Mouse (Mus musculus) hindbrain, embryonic 10.5 days (tissue): ENCODE measurements around the gene Tspan5. TPM values are rescaled to one million over a fixed set of nuclear protein-coding genes. Genes with fewer than 3 reads are reported as not detected.

Source experiments
- DNase-seq: peaks from one replicate; pipeline ENCODE4 v3.0.0-alpha.2; 2017; ENCODE audit warnings: low spot score
- H3K27ac ChIP-seq: fragments of 300-500 bp; sonication (generic); 2 replicates; pipeline ENCODE4 v1.5.1; 2016; ENCODE audit warnings: mild to moderate bottlenecking, moderate library complexity
- H3K27me3 ChIP-seq: fragments of 300-500 bp; sonication (generic); 2 replicates; pipeline ENCODE4 v1.6.1; 2016; ENCODE audit warnings: mild to moderate bottlenecking; ENCODE audit not compliant: poor library complexity, insufficient read depth, severe bottlenecking
- H3K36me3 ChIP-seq: fragments of 300-500 bp; sonication (generic); 2 replicates; pipeline ENCODE4 v1.6.1; 2016; ENCODE audit warnings: mild to moderate bottlenecking, moderate library complexity
- H3K4me1 ChIP-seq: fragments of 300-500 bp; sonication (generic); replicated peaks from 2 replicates; pipeline ENCODE4 v1.6.1; 2016; ENCODE audit warnings: mild to moderate bottlenecking
- H3K4me3 ChIP-seq: fragments of 300-500 bp; sonication (generic); 2 replicates; pipeline ENCODE4 v1.5.1; 2016; ENCODE audit warnings: mild to moderate bottlenecking, moderate library complexity
- H3K9me3 ChIP-seq: fragments of 300-500 bp; sonication (generic); 2 replicates; pipeline ENCODE4 v1.6.1; 2016; ENCODE audit warnings: mild to moderate bottlenecking, moderate library complexity
- WGBS: fragments of 180-500 bp; shearing (Covaris S2); methylation state at CpG from one replicate; pipeline ENCODE4 v1.1.7; 2016; 5-methylcytosine and 5-hydroxymethylcytosine counted together
- polyA plus RNA-seq: library from polyadenylated mRNA; unstranded; fragments of >200 nt; fragmentation: Nextera tagmentation; extraction: Ambion mirVana; gene quantifications from 2 replicates; pipeline ENCODE4 v1.2.1, GENCODE M21; 2016

Tspan5 gene
- polyA plus RNA-seq, 1 experiment from 2014 or later, result 46.4 TPM

DNA sequence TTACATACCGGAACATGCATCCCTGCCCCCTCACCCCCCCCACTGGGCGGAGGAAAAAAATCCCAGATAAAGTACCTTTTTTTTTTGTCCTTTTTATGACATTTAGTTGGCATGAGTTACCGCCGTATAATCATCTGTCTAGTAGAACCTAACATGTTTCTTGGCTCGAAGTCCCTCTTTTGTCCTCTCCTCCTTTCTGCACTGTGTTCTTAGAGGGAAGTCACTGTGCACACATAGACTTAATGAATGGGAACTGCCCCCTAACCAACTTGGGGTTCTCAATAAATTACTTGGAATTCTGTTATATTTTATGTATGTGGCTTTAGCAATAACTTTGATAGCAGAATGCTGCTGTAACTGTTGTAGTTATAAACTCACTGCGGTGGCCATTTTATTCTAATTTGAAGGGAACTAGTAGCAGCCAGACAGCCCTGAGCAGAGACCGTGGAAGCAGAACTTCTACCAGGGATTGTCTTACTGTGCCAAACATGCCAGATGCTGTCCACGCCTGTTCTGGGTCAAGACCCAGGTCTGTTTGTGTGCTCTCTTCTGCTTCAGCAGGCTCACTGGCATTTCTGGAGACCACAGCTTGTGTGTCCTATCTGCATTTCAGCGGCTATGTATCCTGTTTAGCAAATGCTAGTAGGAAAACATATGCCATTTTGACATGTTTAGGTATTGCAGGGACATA, 91.0 kb downstream of the Tspan5 start:
- H3K9me3 ChIP-seq, result no peaks in the 10 kb centered on the region
- no peaks in the 10 kb centered on the region for H3K36me3 ChIP-seq
- no peaks in the 10 kb centered on the region for H3K4me1 ChIP-seq
- WGBS, result 88% methylated on average over 9 of the region's 9 CpGs
- H3K4me3 ChIP-seq, result no peak overlapping the region
- no peaks in the 10 kb centered on the region for H3K27me3 ChIP-seq
- H3K27ac ChIP-seq, result no peak overlapping the region
- no peak for DNase-seq

DNA sequence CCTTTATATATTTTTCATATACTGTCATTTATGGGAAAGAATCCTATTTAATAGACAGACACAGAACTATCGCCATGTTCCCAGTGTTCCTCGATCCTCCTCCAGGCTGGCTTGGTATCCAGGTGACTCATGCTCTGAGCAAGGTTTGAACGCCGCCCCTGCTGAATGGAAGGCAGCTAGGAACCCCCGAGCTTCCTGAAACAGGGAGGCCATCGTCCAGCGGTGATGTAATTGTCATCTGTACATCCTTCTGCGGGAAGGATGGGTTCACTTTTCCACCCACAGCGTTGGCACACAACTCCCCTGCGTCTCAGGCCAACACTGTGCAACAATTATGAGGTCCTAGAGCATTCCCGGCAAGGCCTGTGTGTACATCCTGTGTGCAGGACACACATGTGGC, 92.2 kb downstream of the Tspan5 start:
- Histone ChIP-seq H3K36me3 (no peaks in the 10 kb centered on the region), H3K4me1 (peaks cover 1% of the 10 kb centered on the region; the same call in 1 of the 2 replicates), H3K9me3 (no peaks in the 10 kb centered on the region), H3K27ac (no peak overlapping the region), H3K4me3 (no peak overlapping the region), H3K27me3 (no peaks in the 10 kb centered on the region)
- DNase-seq, result no peak
- WGBS, result 94% methylated on average over 11 of the region's 11 CpGs

DNA sequence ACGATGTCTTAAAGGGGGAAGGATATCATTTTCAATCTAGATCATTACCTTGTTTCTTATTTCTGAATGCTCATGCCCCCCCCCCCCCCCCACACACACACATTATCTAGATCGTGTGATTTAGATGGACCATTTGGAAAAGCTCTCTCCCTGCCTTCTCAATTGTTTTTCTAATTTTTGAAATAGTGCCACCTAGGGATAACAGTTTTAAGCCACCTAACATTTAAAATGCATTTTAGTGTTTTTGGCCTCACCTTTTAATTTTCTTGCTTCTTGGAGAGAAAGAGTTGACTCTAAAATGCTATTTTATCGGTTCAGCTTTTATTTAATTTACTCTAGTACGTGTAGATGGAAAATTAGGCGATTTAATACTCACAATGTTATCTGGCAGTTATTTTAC, 94.9 kb downstream of the Tspan5 start:
- Histone ChIP-seq H3K27me3 (no peaks in the 10 kb centered on the region), H3K4me1 (peaks cover 16% of the 10 kb centered on the region), H3K36me3 (no peaks in the 10 kb centered on the region), H3K9me3 (no peaks in the 10 kb centered on the region), H3K4me3 (no peak overlapping the region), H3K27ac (no peak overlapping the region)
- WGBS, result 78% methylated on average over 5 of the region's 5 CpGs
- no peak for DNase-seq

DNA sequence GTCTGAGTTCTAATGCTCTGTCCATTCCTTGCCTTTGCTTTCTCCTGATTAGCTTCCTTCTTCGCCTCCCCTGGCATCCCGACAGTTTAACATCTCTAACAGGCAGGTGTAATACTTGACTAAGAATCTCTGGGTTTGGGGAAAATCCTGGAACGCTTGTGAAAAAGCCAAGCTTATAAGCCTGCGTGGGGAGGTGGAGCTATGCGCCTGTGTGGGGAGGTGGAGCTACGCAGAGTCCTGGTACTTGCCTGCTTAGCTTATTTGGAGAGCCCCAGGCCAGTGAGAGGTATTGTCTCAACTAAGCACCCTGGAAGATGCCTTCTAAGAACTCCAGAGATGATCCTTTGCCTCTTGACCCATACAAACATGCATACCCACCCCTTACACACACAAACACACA, 95.7 kb downstream of the Tspan5 start:
- Histone ChIP-seq H3K27me3 (no peaks in the 10 kb centered on the region), H3K27ac (no peak overlapping the region), H3K9me3 (no peaks in the 10 kb centered on the region), H3K4me1 (peaks cover 16% of the 10 kb centered on the region), H3K36me3 (no peaks in the 10 kb centered on the region), H3K4me3 (no peak overlapping the region)
- no peak for DNase-seq
- 87% methylated on average over 6 of the region's 6 CpGs for WGBS

DNA sequence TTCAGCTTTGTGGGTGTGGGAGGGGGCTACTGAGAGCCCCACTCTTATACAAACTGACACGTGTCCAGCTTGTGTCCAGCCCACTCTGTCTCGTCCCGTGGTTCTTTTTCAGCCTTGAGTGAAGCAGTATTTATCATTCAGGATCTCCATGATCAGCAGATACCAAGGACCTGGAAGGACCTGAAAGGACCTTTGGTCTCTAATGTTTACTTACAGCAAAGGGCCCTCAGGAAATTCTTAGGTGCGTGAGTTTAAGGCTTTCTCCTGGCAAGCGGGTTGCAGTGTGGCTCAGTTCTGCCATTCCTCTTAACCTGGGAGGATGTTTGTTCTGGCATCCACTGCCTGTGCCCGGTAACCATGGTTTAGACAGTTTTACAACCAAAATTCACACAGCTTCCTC, 97.7 kb downstream of the Tspan5 start:
- WGBS, result 87% methylated on average over 6 of the region's 6 CpGs
- Histone ChIP-seq H3K27me3 (no peaks in the 10 kb centered on the region), H3K4me1 (peaks cover 21% of the 10 kb centered on the region), H3K27ac (no peak overlapping the region), H3K9me3 (no peaks in the 10 kb centered on the region), H3K36me3 (no peaks in the 10 kb centered on the region), H3K4me3 (no peak overlapping the region)
- no peak for DNase-seq

DNA sequence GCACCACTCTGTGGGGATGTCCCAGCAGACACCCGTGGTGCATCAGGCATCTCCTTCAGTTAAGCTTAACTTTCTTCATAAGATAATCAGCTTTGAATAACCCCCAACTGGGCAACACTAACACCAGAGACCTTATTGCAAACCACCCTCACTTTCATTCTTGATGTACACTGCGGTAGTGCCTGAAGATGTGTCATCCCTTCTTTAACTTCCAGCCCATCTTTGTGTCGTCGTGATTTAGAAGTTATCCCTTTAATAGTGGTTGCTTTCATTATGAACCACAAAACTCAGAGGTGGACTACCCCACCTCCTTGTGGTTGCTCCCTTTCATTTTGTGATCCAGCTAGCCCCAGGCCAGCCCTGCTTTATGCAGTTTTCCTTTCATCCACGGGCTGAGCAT, 99.3 kb downstream of the Tspan5 start:
- Histone ChIP-seq H3K4me1 (peaks cover 21% of the 10 kb centered on the region), H3K27me3 (no peaks in the 10 kb centered on the region), H3K36me3 (no peaks in the 10 kb centered on the region), H3K9me3 (no peaks in the 10 kb centered on the region), H3K4me3 (no peak overlapping the region), H3K27ac (0 out of 2 replicates have a peak overlapping the region, but pooled peaks have one; percentile 40)
- WGBS, result 63% methylated on average over 5 of the region's 5 CpGs
- DNase-seq, result no peak

DNA sequence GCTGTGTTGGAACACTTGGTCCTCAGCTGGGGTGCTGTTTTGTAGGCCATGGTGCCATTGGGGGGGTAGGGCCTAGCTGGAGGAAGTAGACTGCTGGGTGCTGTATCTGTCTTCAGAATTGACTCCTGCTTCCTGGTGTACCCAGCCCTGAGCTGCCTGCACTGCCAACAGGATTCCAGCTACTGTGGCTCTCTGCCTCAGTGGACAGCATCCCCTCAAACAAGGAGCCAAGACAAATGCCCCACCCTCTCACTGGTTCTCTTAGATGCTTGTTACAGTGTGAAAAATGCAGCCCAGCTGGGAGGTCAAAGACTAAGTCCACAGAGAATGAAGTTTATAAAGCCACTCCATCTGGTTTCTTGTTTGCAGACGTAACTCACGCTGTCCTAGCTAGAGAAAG, 101.2 kb downstream of the Tspan5 start:
- H3K27me3 ChIP-seq, result no peaks in the 10 kb centered on the region
- no peak for DNase-seq
- H3K36me3 ChIP-seq, result no peaks in the 10 kb centered on the region
- H3K9me3 ChIP-seq, result no peaks in the 10 kb centered on the region
- H3K4me3 ChIP-seq, result no peak overlapping the region
- 70% methylated on average over 2 of the region's 2 CpGs for whole genome bisulfite sequencing
- no peak overlapping the region for H3K27ac ChIP-seq
- peaks cover 21% of the 10 kb centered on the region for H3K4me1 ChIP-seq

DNA sequence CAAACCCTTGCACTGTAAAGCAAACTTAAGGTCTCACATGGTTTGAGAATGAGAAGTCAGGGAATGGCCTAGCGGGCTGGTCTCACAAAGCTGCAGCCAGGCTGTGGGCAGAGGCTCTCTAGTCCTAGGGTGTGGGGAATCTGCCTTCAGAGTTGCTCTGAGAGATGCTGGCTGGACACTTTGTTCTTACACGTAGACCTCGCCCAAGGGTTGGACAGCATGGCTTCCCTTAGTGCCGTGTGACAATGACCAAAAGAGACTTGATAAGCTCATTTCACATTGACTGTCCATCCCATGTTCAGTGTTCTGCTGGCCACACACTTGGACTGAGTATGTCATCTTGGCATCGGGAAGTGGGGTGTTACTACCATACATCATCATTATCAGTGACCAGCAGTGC, 101.6 kb downstream of the Tspan5 start:
- H3K4me3 ChIP-seq, result no peak overlapping the region
- H3K27me3 ChIP-seq, result no peaks in the 10 kb centered on the region
- DNase-seq, result no peak
- no peak overlapping the region for H3K27ac ChIP-seq
- H3K9me3 ChIP-seq, result no peaks in the 10 kb centered on the region
- H3K4me1 ChIP-seq, result peaks cover 21% of the 10 kb centered on the region
- H3K36me3 ChIP-seq, result no peaks in the 10 kb centered on the region
- WGBS, result 91% methylated on average over 5 of the region's 5 CpGs

DNA sequence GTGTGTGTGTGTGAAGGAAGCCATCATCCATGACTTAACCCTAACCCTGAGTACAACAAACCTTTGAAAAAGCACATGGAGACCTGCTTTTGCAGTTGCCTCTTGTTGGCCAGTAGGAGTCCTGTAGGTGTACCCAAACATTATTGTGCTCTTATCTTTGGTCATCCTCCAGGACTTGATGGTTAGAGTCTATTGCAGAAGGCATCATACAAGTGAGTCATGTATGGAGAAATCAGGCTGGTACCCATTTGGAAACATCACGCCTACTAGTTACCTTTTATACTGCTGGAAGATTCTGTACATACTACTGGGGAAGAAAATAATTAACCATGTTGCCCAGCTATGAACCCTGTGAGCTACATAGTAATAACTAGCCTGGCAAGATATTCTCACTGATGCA, 103.8 kb downstream of the Tspan5 start:
- no peak overlapping the region for H3K27ac ChIP-seq
- no peaks in the 10 kb centered on the region for H3K27me3 ChIP-seq
- H3K9me3 ChIP-seq, result no peaks in the 10 kb centered on the region
- peaks cover 27% of the 10 kb centered on the region for H3K4me1 ChIP-seq
- H3K4me3 ChIP-seq, result no peak overlapping the region
- WGBS, result 93% methylated on average over 1 of the region's 1 CpGs
- no peak for DNase-seq
- no peaks in the 10 kb centered on the region for H3K36me3 ChIP-seq

DNA sequence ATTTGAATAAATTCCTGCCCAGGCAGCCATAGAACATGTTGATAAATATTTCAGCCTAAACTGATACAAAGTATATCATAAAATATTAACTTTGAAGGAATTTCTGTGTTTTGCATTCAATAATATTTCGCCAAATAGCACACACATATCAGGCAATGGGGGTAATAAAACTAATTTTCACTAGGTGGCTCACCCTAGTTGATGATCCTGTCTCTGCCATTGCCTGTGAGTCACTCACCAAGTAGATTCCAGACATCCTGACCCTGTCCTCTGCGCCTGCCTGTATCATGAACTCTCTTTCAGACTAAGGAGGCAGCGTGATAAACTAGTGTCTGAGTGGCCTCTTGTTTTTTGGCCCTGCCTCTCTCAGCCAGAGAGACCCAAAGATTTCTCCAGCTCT, 105.8 kb downstream of the Tspan5 start:
- WGBS, result 92% methylated on average over 3 of the region's 3 CpGs
- no peak for DNase-seq
- H3K4me3 ChIP-seq, result no peak overlapping the region
- H3K27me3 ChIP-seq, result no peaks in the 10 kb centered on the region
- no peaks in the 10 kb centered on the region for H3K36me3 ChIP-seq
- H3K27ac ChIP-seq, result no peak overlapping the region
- H3K9me3 ChIP-seq, result no peaks in the 10 kb centered on the region
- H3K4me1 ChIP-seq, result peaks cover 42% of the 10 kb centered on the region

DNA sequence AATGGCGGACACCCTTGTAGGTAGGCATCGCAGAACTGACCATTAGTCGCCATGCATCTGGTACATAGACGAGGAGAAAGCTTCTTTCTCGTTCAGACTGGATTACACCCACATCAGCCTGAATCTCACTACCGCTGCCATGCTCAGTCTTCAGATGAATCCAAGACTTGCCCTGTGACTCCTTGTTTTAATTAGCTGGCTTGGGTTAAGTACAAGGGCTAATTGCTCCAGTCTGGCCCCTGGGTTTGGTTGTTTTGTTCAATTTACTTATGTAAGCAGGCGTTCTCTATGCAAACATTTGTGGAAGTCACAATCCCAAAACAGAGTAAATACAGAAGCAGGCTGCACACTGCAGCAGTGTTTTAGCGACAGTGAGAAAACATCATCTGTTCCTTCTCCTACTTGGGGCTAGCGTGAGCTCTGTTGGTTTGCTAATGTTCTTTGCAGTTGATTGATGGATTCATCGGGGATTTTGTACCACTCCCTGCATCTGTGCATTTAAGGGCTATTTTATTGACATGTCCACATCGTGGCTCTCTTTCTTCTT, 107.8 kb downstream of the Tspan5 start:
- H3K4me3 ChIP-seq, result no peak overlapping the region
- 55% methylated on average over 11 of the region's 11 CpGs for WGBS
- H3K27me3 ChIP-seq, result no peaks in the 10 kb centered on the region
- H3K9me3 ChIP-seq, result no peaks in the 10 kb centered on the region
- no peaks in the 10 kb centered on the region for H3K36me3 ChIP-seq
- no peak for DNase-seq
- peaks cover 58% of the 10 kb centered on the region for H3K4me1 ChIP-seq
- H3K27ac ChIP-seq, result peak overlapping the region; percentile 35; the same call in 1 of the 2 replicates

DNA sequence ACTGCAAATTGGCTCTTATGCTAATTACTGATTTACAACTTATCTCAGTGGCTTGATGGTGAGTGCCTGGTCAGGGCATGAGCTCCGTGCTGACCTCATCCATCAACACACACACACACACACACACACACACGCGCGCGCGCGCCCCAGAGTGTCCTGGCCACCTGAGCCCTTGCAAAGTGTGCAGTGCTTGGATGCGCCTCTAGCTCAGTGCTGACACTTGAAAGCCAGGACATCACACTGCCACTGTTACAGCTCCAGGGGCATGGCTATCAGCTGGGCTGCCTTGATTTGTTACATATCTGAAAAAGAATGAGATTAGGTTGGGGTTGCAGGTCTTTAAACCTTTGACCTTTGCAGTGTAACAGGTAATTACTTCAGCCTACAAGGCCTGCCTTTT, 109.9 kb downstream of the Tspan5 start:
- Histone ChIP-seq H3K4me3 (no peak overlapping the region), H3K36me3 (no peaks in the 10 kb centered on the region), H3K27ac (peak overlapping the region; percentile 53; the same call in 1 of the 2 replicates), H3K9me3 (no peaks in the 10 kb centered on the region), H3K27me3 (no peaks in the 10 kb centered on the region), H3K4me1 (peaks cover 78% of the 10 kb centered on the region)
- 71% methylated on average over 8 of the region's 8 CpGs for WGBS
- DNase-seq, result peak; percentile 72

DNA sequence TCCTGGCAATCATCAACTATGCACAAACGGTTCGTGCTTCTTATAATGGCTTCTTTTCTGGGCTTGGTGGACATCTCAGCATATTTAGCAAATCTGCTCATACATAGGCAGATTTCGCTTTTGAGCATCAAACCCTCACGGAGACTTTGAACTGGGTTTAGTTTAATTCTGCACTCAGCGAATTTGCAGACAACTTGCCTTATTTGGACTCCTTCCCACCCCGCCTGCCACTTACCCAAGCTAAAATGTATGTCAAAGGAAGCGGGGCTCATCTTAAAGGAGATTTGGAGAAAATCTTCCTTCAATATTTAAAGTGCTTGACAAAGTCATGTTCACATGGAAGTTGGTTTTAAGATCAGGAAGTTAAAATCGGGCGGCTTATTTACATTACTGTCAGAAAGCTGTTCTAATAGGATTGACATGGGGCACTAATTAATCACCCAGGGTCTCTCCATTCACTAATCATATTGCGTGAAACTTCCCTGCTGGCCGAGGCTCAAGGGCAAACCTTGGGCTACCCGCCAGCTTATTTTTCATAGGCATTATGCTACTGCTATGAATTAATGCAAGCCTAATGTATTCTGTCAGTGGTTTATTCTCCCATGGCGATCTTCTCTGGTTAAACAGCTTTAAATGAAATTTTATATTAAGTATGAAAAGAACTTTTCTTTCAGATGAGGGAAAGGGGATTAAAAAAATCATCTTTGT, 111.1 kb downstream of the Tspan5 start:
- peaks cover 91% of the 10 kb centered on the region for H3K4me1 ChIP-seq
- no peaks in the 10 kb centered on the region for H3K27me3 ChIP-seq
- DNase-seq, result no peak
- peak overlapping the region; percentile 86 for H3K27ac ChIP-seq
- no peaks in the 10 kb centered on the region for H3K9me3 ChIP-seq
- H3K36me3 ChIP-seq, result no peaks in the 10 kb centered on the region
- H3K4me3 ChIP-seq, result 0 out of 2 replicates have a peak overlapping the region, but pooled peaks have one; percentile 23
- 57% methylated on average over 13 of the region's 13 CpGs for WGBS
